Mouse (Mus musculus) cerebellum, adult 18-20 months (tissue): Measurements from ENCODE around the gene Vipr2.

Experiments used
- DNase-seq, 2 experiments: peaks; one replicate each; pipeline ENCODE4 v3.0.0; 2021

Vipr2 gene

DNA sequence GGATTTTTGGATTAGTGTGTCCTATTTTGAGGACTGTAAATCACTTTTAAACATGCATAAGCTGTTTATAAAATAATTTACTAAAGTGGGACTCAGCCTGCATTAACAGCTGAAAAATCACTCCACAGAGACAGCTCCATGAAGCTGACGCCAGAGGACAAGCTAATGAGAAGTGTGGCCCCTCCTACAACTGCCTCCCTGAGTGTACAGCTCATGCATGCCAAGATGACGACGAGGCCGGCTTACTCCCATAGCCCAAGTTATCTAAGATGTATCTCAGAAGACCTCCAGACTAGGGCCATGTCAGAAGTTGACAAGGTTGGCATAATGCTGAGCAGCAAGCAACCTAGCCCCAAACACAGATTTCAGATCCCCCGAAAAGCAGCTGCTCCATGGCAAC, 81.7 kb downstream of the Vipr2 start:
- DNase-seq = no peak

- DNase-seq = no peak
Measured at GRCm38 (mm10) chr12:116159695-116160094, 82.2 kb downstream of the Vipr2 start.

- no peak for DNase-seq
Measured at GRCm38 (mm10) chr12:116165368-116165767, 87.8 kb downstream of the Vipr2 start.

DNA sequence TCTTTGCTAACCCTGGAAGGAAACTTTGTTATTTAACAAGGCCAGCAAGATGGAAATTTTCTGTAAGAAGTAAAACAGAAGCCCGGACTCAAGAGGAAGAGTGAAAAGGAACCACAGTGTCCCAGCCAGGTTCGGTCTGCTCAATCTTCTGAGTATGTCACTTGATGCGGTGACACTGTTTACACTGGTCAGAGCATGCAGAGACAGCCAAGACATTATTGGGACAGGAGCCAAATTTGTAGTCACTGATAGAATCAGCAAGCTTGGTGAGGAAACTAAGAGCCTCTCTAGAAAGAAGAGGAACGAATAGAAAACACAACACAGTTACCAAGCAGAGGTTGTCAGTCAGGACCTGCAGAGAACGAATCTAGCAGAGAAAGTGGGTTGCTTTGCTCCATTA, 92.1 kb downstream of the Vipr2 start:
- peak in 1 of 2 experiments; percentile 48 for DNase-seq

DNA sequence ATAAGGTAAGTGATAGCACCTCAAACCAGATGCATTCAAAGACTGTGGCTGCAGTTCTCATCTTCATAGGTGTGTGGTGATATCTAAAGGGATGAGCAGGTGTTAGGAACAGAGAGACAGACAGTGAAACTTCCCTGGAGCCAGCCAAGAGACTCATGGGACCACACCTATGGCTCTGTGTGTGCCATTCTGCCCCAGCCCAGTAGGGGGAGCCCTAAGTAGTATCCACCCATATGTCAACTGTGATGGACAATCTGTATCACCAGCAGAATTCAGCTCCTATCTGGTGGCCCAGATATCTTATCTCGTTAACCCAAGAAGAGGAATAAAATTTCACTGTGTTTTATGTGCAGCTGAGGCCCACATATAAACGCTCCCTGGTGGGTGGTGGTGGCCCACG, 99.4 kb downstream of the Vipr2 start:
- DNase-seq = no peak

GRCm38 (mm10) chr12:116181436-116182050, 104.0 kb downstream of the Vipr2 start:
- no peak for DNase-seq

- DNase-seq = no peak
Measured at GRCm38 (mm10) chr12:116182376-116182775, 104.8 kb downstream of the Vipr2 start.

DNA sequence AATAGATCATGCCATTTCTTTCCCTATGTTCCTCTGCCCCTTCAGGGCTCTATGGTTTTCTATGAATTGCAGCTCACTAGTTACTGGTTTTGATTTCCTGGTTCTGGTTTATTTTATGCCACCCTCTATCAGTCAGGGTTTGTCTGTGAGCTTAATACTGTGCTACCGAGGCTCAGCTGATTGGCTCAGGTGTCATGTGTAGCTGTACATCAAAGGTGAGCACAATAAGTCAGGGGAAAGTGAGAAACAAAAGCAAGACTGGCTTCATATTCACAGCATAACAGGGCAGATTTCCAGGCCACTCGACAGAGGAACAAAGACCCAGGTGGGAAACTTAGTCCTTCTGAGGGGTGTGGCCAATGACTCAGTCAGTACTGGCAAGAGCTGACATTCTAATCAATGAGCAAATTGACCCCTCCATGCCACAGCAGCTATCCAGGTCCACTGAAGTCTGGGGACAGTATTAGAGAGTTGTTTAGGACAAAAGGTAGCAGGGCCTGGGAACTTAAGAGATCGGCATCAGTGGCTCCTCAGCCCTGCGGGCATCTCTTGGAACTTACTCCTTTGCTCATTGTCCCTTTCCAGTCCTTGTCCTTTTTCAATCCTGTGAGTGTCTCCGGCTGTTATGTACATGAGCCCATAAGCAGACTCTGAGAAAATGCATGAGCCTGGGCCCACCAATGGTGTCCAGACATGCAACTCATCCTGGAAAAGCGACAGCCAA, 105.8 kb downstream of the Vipr2 start:
- no peak for DNase-seq

GRCm38 (mm10) chr12:116193952-116194351, 116.4 kb downstream of the Vipr2 start:
- no peak for DNase-seq

DNA sequence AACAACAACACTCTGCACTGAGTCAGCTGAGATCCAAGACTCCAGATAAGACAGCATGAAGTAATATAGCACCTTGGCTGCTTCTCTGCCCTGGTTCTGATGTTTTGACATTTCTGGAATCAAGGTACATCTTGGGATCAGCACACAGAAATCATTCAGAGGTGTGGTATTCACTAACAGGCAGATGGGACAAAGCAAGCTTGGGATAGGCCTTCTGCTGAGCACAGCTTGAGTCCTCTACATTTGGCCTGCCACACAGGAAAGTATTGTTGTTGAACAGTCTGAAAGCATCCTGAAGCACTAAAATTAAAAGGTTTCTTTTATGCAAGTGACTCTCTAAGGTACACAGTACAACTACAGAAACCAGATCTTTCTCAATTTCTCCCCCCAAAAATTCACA, 117.1 kb downstream of the Vipr2 start:
- peak; percentile 62 to 71 for DNase-seq
